Mouse (Mus musculus) mouse embryonic stem cell (cell line): ENCODE data around the gene Fgfr2.

Source experiments
- in situ Hi-C, 2 experiments: fragments of 300-500 bp; cut with MboI; formaldehyde crosslinking; loops; 1 replicate in 1 of 2; 3 replicates in 1 of 2; pipeline ENCODE4 v1.14.3; 2019 to 2020; ENCODE audit warnings: low sequenced_read_pairs in 2 of 2, low pct_unique_long_range_greater_than_20kb in 1 of 2, mixed read lengths in 1 of 2; ENCODE audit not compliant: unreplicated experiment in 1 of 2

Gene Fgfr2

GRCm38 (mm10) chr7:132213460-132213859, 909.7 kb downstream of the Fgfr2 start:
- in situ Hi-C loops: loop anchor here in 1 of 2 experiments (5.0 kb wide), 1 partner anchor 316 kb away; no protein-coding TSS in a partner anchor

DNA sequence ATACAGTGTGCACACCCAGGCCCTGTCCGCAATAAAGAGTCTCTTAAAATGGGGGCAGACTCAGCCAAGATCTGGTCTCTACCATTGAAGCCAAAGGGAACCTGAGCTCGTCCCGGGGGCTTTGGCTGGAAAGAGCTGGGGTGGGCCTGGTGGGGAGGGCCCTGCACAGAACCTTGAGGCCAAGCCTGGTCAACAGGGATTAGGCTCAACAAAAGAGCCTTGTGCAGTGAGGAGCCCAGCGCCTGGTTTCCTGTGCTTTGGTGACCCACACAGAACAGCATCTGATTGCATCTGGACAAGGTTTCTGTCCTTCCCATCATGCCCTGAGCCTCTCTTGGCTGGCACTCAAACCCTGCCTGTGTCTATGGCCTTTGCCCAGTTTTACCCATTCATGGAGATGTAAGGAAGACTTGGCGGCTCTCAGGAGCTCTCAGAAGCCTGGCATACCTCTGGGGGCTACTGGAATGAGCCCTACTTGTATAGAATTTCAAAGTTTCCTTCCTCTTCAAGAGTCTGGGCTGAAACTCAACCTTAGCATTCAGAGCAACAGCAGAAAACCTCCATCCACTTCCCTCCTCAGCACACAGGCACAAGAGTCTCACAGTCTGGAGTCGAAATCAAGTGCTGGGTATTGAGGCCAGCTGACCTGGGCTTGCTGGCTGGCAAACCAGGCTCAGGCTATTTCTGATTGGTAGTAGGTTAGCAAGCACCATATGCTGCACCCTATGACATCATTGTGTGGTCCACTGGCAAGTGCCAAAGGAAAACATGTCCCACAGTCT, 911.0 kb downstream of the Fgfr2 start:
- in situ Hi-C loops: loop anchor here in 1 of 2 experiments (5.0 kb wide), 1 partner anchor 315 kb away; no protein-coding TSS in a partner anchor

GRCm38 (mm10) chr7:132210616-132211015, 912.5 kb downstream of the Fgfr2 start:
- in situ Hi-C loops: loop anchor here in 1 of 2 experiments (5.0 kb wide), 1 partner anchor 313 kb away; no protein-coding TSS in a partner anchor

- in situ Hi-C loops: no loop called here
These were observed 914.1 kb downstream of the Fgfr2 start for GRCm38 (mm10) chr7:132208946-132209651.

DNA sequence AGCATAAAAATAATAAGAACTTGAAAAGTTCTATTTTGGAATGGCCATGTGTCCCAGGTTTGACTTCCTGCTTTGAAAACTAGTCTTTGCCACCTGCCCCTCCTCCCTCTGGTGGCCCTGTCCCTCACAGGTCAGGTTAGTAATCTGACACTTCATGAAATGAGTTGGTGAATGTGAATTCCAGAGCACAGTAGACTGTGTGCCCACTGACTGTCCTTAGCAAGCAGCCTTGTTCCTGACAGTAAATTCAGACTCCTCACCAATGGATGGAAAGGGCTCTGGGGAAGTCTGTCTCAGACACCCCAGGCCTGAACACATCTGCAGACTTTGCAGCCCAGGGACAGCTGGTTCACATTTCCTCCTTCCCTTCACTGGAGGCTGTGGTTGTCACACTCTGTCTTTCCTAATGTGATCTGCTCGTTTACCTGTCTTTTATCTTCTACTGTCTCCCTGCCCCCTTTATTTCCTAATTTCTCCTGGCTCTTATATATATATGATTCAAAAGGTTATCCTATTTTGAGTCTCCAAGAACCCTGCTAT, 919.0 kb downstream of the Fgfr2 start:
- in situ Hi-C loops: no loop called here

DNA sequence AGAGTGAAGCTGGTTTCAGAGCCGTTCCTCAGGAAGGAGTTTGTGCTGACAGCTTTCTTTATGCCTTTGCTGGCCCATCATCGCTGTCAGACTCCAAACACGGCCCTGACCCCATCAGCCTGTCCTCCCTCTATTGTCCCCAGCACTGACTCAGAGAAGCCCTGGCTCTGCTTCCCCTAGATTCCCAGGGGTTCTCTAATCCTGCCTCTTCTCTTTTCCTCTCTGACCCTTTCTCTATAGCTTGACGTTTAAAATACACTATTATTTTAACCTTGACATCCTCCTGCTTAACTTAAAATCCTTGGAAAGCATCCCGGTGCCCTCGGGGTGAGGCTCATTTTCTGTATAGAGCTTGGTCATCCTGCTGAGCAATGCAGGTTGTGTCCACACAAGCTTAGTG, 923.5 kb downstream of the Fgfr2 start:
- in situ Hi-C loops: no loop called here

- in situ Hi-C loops: no loop called here
These were observed 924.3 kb downstream of the Fgfr2 start for GRCm38 (mm10) chr7:132198806-132199205.

DNA sequence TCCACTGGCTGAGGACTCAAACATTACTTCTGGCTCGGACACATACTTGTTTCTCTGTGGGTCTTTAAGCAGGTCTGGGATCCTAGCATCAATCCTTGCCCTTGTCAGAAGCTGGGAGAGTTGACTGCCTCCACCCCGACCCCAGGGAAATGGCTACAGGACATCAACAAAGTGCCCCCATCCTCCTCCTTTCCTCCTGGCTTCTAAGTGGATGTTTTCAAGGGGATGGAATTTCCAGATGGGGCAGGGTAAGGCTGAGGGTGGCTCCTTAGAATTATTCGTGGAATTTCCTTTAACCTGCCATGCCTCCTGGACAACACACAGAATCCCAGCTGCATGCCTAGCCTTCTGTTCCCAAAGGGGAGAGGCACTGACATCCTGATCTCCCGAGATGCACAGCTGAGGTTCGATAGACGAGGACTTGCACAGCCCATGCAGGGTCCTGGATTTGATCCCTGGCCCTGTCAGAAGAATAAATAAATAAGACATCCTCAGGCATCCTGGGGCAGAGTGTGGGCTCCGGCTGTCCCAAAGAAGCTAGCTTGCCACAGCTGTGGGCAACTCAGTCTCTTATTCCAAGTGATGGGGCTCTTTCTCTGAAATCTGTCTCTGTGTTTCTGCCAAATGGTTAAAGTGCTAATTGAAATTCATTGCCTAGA, 925.2 kb downstream of the Fgfr2 start:
- in situ Hi-C loops: no loop called here

DNA sequence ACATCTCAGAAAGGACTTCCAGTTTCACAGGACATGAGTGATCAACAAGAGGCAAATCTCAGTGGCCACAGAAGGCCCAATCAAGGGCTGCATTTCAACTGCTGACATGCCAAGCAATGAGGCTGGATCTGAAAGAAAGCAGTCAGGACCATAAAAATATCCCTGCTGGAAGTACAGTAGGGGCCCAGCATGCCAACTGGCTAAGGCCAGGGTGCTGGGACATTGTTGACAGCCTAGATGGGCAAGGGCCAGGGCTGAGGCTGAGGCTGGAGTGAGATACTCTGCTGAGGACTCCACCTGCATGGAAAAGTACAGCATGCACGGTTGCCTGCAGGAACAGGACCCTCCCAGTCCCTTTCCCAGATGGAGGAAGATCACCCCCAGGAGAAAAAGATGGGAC, 926.6 kb downstream of the Fgfr2 start:
- in situ Hi-C loops: no loop called here

DNA sequence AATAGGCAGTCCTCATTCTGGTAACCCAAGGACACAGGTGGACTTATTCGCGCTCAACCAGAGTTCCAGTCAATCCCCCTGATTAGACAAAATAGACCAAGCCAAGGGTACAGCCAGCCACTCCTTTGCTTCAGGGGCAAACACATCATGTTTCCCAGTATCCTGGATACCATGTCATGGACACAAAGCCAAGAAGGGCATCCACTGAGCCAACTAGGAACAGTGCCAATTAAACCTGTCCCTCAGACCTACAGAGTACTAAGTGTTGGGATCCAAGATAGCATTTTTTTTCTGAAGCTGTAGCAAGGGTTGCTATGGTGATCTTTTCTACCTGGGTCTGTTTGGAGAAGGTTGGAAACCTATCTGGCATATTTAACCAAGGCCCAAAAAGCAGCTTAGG, 929.5 kb downstream of the Fgfr2 start:
- in situ Hi-C loops: no loop called here

DNA sequence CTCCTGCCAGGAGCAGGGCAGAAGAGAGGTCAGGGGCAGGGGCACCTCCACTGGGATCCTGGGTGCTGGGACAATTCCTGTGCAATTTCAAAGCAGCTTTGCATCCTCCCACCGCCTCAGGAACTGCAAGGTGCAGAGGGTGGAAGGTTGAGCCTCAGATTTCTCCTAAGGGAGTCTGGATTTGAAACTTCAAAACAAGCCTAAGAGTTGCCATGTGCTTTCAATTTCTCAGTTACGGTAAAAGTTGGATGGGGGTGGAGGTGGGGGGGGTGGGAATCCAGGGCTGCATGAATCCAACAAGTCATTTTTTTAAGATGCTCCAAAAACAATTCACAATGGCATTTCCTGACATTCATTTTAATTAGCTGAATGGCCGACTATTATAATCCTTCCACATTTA, 935.7 kb downstream of the Fgfr2 start:
- in situ Hi-C loops: no loop called here

DNA sequence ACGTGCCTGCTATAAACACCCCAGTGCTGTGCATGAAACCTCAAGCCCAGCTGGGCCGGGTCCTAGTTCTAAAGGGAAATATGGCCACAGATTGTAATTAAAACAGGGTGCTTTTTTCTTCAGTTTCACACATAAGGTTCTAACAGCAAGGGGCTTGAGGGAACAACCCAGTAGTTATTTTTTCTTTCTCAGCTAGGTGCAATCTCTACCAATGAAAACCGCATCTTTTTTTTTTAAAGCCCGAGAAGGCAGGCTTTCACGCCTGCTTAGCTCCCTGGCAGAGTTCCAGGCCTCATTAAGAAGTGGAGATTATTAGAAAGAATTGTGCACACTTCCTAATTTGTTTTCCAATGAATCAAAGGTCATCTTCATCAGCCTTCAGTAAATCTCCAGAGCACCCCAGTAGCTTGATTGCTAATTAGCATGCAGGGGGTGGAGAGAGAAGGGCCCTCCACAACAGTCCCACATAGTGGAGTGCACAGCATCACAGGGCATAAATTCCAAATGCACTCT, 939.2 kb downstream of the Fgfr2 start:
- in situ Hi-C loops: no loop called here

GRCm38 (mm10) chr7:132181586-132182198, 941.5 kb downstream of the Fgfr2 start:
- in situ Hi-C loops: no loop called here

DNA sequence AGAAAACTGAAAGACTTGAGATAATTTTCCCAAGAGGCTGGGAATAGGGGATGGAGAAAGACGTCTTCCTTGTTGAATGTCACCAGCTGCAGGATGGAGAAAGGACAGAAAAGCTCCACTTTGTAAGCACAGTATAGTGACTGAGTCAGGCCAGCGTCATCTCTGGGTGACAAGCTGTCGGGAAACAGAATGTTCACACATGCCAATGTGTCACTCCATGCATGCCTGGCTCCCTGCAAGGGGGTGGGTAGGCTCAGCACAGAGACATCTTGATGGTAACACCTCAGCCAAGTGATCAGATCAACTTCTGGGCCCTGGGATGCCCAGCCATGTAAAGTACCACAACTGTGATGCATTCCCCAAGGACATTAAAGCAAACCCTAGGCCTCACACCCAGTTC, 942.1 kb downstream of the Fgfr2 start:
- in situ Hi-C loops: no loop called here

- in situ Hi-C loops: no loop called here
These were observed 944.1 kb downstream of the Fgfr2 start for GRCm38 (mm10) chr7:132179049-132179448.

DNA sequence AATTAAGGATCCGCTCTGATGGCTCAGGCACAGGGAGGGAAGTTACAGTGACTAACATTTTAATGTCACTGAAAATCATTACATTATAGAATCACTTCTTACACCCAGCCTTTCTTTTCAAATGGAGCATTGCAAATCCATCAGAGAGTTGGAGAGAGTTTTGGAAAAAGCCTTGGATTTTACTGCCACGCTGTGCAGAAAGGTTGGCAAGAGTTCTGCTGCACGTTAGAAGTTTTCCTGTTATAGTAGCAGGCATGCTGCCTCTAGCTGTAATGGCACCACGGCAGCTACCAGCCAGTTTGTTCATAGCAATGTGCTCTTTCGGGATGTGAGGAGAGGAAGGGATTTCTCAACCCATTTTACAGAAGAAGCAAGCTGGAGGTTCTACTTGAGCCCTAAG, 948.4 kb downstream of the Fgfr2 start:
- in situ Hi-C loops: no loop called here

DNA sequence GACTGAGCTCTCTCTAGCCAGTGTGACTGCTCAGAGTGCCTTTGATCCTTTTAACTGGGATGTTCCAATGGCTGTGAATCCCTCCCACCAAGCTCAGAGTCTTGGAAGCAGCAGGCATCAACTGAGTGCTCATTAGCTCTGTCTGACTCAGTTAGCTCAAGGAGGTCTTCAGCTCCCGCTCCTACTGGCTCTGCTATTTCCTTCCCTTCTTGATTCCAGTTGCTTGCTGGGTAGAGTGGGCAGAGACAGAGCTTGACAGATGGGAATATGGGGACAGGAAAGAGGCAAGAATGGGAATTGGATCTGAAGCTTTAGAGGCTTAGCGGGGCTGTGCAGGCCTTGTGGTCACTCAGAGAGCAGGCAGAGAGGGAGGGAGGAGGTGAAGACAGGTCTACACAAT, 948.9 kb downstream of the Fgfr2 start:
- in situ Hi-C loops: no loop called here

- in situ Hi-C loops: no loop called here
These were observed 950.9 kb downstream of the Fgfr2 start for GRCm38 (mm10) chr7:132172220-132172619.
